Mouse (Mus musculus) midbrain, embryonic 16.5 days (tissue): ENCODE data around the gene Ajuba. TPM values are rescaled to one million over a fixed set of nuclear protein-coding genes. Genes with fewer than 3 reads are reported as not detected.

Source experiments
- ATAC-seq: fragments of 200-750 bp; cut with Nextera tagmentation; 2 replicates; pipeline ENCODE4 v1.8.0; 2017; ENCODE audit warnings: moderate TSS enrichment
- H3K27ac ChIP-seq: fragments of 300-500 bp; sonication (generic); 2 replicates; pipeline ENCODE4 v1.5.1; 2014; ENCODE audit warnings: mild to moderate bottlenecking, low read length, mixed read lengths
- H3K27me3 ChIP-seq: fragments of 300-500 bp; sonication (generic); 2 replicates; pipeline ENCODE4 v1.6.1; 2014; ENCODE audit warnings: low read depth, low read length, mixed read lengths; ENCODE audit not compliant: control insufficient read depth, insufficient read depth
- H3K36me3 ChIP-seq: fragments of 300-500 bp; sonication (generic); 2 replicates; pipeline ENCODE4 v1.6.1; 2014; ENCODE audit warnings: mild to moderate bottlenecking, low read length, moderate library complexity, mixed read lengths; ENCODE audit not compliant: control insufficient read depth, insufficient read depth
- H3K4me1 ChIP-seq: fragments of 300-500 bp; sonication (generic); 2 replicates; pipeline ENCODE4 v1.6.1; 2014; ENCODE audit warnings: mild to moderate bottlenecking, low read length, mixed read lengths; ENCODE audit not compliant: control insufficient read depth, insufficient read depth
- H3K4me2 ChIP-seq: fragments of 300-500 bp; sonication (generic); 2 replicates; pipeline ENCODE4 v1.6.1; 2014; ENCODE audit warnings: mild to moderate bottlenecking, low read length, mixed read lengths
- H3K4me3 ChIP-seq: fragments of 300-500 bp; sonication (generic); 2 replicates; pipeline ENCODE4 v1.5.1; 2014; ENCODE audit warnings: low read depth, mild to moderate bottlenecking, low read length, moderate library complexity, mixed read lengths
- H3K9ac ChIP-seq: fragments of 300-500 bp; sonication (generic); 2 replicates; pipeline ENCODE4 v1.6.1; 2014; ENCODE audit warnings: low read depth, low read length, mixed read lengths
- H3K9me3 ChIP-seq: fragments of 300-500 bp; sonication (generic); replicated peaks from 2 replicates; pipeline ENCODE4 v1.6.1; 2014; ENCODE audit warnings: mild to moderate bottlenecking, low read length, mixed read lengths; ENCODE audit not compliant: control insufficient read depth, poor library complexity, severe bottlenecking
- WGBS: fragments of 180-500 bp; shearing (Covaris S2); extraction: QIAGEN DNeasy Blood & Tissue Kit; methylation state at CpG from one replicate; pipeline ENCODE4 v1.1.7; 2014; 5-methylcytosine and 5-hydroxymethylcytosine counted together
- polyA plus RNA-seq: library from polyadenylated mRNA; unstranded; fragments of >200 nt; fragmentation: Nextera tagmentation; extraction: Ambion mirVana; gene quantifications from 2 replicates; pipeline ENCODE4 v1.2.1, GENCODE M21; 2015

The Ajuba gene
- polyA plus RNA-seq, 1 experiment from 2014 or later: 4.6 TPM

GRCm38 (mm10) chr14:54568694-54569414, 8.5 kb downstream of the Ajuba start:
- Histone ChIP-seq H3K9ac (no peak overlapping the region), H3K9me3 (no peaks in the 10 kb centered on the region), H3K27ac (no peak overlapping the region), H3K4me1 (peaks cover 8% of the 10 kb centered on the region), H3K4me3 (no peak overlapping the region), H3K36me3 (no peaks in the 10 kb centered on the region), H3K27me3 (no peaks in the 10 kb centered on the region), H3K4me2 (no peak overlapping the region)
- 76% methylated on average over 15 of the region's 15 CpGs for WGBS
- no peak for ATAC-seq

- Histone ChIP-seq H3K27me3 (no peaks in the 10 kb centered on the region), H3K4me1 (no peaks in the 10 kb centered on the region), H3K36me3 (no peaks in the 10 kb centered on the region), H3K9ac (no peak overlapping the region), H3K4me3 (no peak overlapping the region), H3K9me3 (no peaks in the 10 kb centered on the region), H3K27ac (no peak overlapping the region), H3K4me2 (no peak overlapping the region)
- no peak for ATAC-seq
- WGBS: 86% methylated on average over 14 of the region's 14 CpGs
Measured at GRCm38 (mm10) chr14:54560527-54561242, 16.7 kb downstream of the Ajuba start.

GRCm38 (mm10) chr14:54557330-54557729, 20.0 kb downstream of the Ajuba start:
- Histone ChIP-seq H3K4me1 (peaks cover 9% of the 10 kb centered on the region), H3K9me3 (no peaks in the 10 kb centered on the region), H3K4me2 (no peak overlapping the region), H3K36me3 (no peaks in the 10 kb centered on the region), H3K4me3 (no peak overlapping the region), H3K9ac (no peak overlapping the region), H3K27me3 (no peaks in the 10 kb centered on the region), H3K27ac (no peak overlapping the region)
- WGBS: 79% methylated on average over 8 of the region's 8 CpGs
- no peak for ATAC-seq

- peak within 1 kb of the TSS; percentile 64 for H3K4me3 ChIP-seq
- under 1% methylated on average over 76 of the region's 76 CpGs for WGBS
- no peaks in the 10 kb centered on the region for H3K36me3 ChIP-seq
Measured at GRCm38 (mm10) chr14:54553975-54554769, 23.2 kb downstream of the Ajuba start, which contains the start of gene Haus4. Gene Haus4, minus strand, starts transcription at chr14:54554616.

GRCm38 (mm10) chr14:54553454-54553974, 23.8 kb downstream of the Ajuba start:
- Histone ChIP-seq H3K36me3 (no peaks in the 10 kb centered on the region), H3K27ac (no peak overlapping the region), H3K4me1 (peaks cover 9% of the 10 kb centered on the region), H3K9ac (peak overlapping the region; percentile 65), H3K4me3 (peak overlapping the region; percentile 64), H3K9me3 (no peaks in the 10 kb centered on the region), H3K4me2 (peak overlapping the region; percentile 94), H3K27me3 (no peaks in the 10 kb centered on the region)
- no peak for ATAC-seq
- 3% methylated on average over 21 of the region's 21 CpGs for WGBS

More at GRCm38 (mm10) chr14:54553975-54554769, 23.2 kb downstream of the Ajuba start, which contains the start of gene Haus4:
- Histone ChIP-seq H3K4me1 (peaks cover 9% of the 10 kb centered on the region), H3K4me2 (peak within 1 kb of the TSS; percentile 94), H3K9ac (peak within 1 kb of the TSS; percentile 65), H3K27me3 (no peaks in the 10 kb centered on the region), H3K9me3 (no peaks in the 10 kb centered on the region), H3K27ac (no peak within 1 kb of the TSS)
- ATAC-seq: peak; percentile 91

GRCm38 (mm10) chr14:54544703-54545102, 32.7 kb downstream of the Ajuba start:
- WGBS: 94% methylated on average over 5 of the region's 5 CpGs
- H3K4me3 ChIP-seq: no peak overlapping the region

GRCm38 (mm10) chr14:54540771-54541170, 36.6 kb downstream of the Ajuba start:
- WGBS: 58% methylated on average over 11 of the region's 11 CpGs
- Histone ChIP-seq H3K9me3 (no peaks in the 10 kb centered on the region), H3K27me3 (no peaks in the 10 kb centered on the region), H3K4me1 (no peaks in the 10 kb centered on the region), H3K9ac (no peak overlapping the region), H3K36me3 (no peaks in the 10 kb centered on the region), H3K27ac (no peak overlapping the region), H3K4me3 (no peak overlapping the region), H3K4me2 (no peak overlapping the region)
- no peak for ATAC-seq

More at GRCm38 (mm10) chr14:54544703-54545102, 32.7 kb downstream of the Ajuba start:
- Histone ChIP-seq H3K36me3 (no peaks in the 10 kb centered on the region), H3K4me2 (no peak overlapping the region), H3K9me3 (no peaks in the 10 kb centered on the region), H3K9ac (no peak overlapping the region), H3K27ac (no peak overlapping the region), H3K27me3 (no peaks in the 10 kb centered on the region), H3K4me1 (no peaks in the 10 kb centered on the region)
- no peak for ATAC-seq

GRCm38 (mm10) chr14:54538580-54538979, 38.8 kb downstream of the Ajuba start:
- ATAC-seq: no peak
- WGBS: 78% methylated on average over 2 of the region's 2 CpGs
- H3K27me3 ChIP-seq: no peaks in the 10 kb centered on the region
- no peaks in the 10 kb centered on the region for H3K36me3 ChIP-seq
- H3K4me3 ChIP-seq: no peak overlapping the region
- no peak overlapping the region for H3K27ac ChIP-seq
- no peaks in the 10 kb centered on the region for H3K4me1 ChIP-seq
- H3K9ac ChIP-seq: no peak overlapping the region
- no peak overlapping the region for H3K4me2 ChIP-seq
- no peaks in the 10 kb centered on the region for H3K9me3 ChIP-seq
